Mouse (Mus musculus) stomach, embryonic 15.5 days (tissue): ENCODE measurements at regions not wholly inside any gene's neighbourhood (a gene's known extent, or its start where the extent isn't known, plus 50 kb on each side); places are given as distances from the start of the nearest gene placed in this dataset.

ENCODE experiments used
- ATAC-seq: fragments of 200-750 bp; cut with Nextera tagmentation; 2 replicates; pipeline ENCODE4 v1.8.0; 2017; ENCODE audit warnings: low read depth, moderate number of reproducible peaks, moderate TSS enrichment; ENCODE audit not compliant: insufficient read depth, low FRiP score
- H3K27ac ChIP-seq: fragments of 300-500 bp; sonication (generic); 2 replicates; pipeline ENCODE4 v1.5.1; 2015; ENCODE audit warnings: mild to moderate bottlenecking, inconsistent platforms
- H3K27me3 ChIP-seq: fragments of 300-500 bp; sonication (generic); replicated peaks from 2 replicates; pipeline ENCODE4 v1.6.1; 2015; ENCODE audit warnings: inconsistent platforms
- H3K36me3 ChIP-seq: fragments of 300-500 bp; sonication (generic); 2 replicates; pipeline ENCODE4 v1.6.1; 2015; ENCODE audit warnings: inconsistent platforms
- H3K4me1 ChIP-seq: fragments of 300-500 bp; sonication (generic); 2 replicates; pipeline ENCODE4 v1.6.1; 2015; ENCODE audit warnings: inconsistent platforms
- H3K4me2 ChIP-seq: fragments of 300-500 bp; sonication (generic); 2 replicates; pipeline ENCODE4 v1.6.1; 2015; ENCODE audit warnings: mild to moderate bottlenecking, inconsistent platforms
- H3K4me3 ChIP-seq: fragments of 300-500 bp; sonication (generic); replicated peaks from 2 replicates; pipeline ENCODE4 v1.5.1; 2015; ENCODE audit warnings: inconsistent platforms
- H3K9ac ChIP-seq: fragments of 300-500 bp; sonication (generic); 2 replicates; pipeline ENCODE4 v1.6.1; 2015; ENCODE audit warnings: inconsistent platforms
- H3K9me3 ChIP-seq: fragments of 300-500 bp; sonication (generic); 2 replicates; pipeline ENCODE4 v1.6.1; 2016; ENCODE audit warnings: inconsistent platforms
- WGBS: fragments of 180-500 bp; shearing (Covaris S2); methylation state at CpG from one replicate; pipeline ENCODE4 v1.1.7; 2015; 5-methylcytosine and 5-hydroxymethylcytosine counted together

- Histone ChIP-seq H3K4me2 (no peak overlapping the region), H3K9me3 (no peaks in the 10 kb centered on the region), H3K9ac (no peak overlapping the region), H3K27me3 (no peaks in the 10 kb centered on the region), H3K4me1 (no peaks in the 10 kb centered on the region), H3K4me3 (no peak overlapping the region), H3K27ac (no peak overlapping the region), H3K36me3 (no peaks in the 10 kb centered on the region)
- no peak for ATAC-seq
- 79% methylated on average over 2 of the region's 2 CpGs for WGBS
These were observed 98.8 kb upstream of the Vash1 start for GRCm38 (mm10) chr12:86579716-86580115.

DNA sequence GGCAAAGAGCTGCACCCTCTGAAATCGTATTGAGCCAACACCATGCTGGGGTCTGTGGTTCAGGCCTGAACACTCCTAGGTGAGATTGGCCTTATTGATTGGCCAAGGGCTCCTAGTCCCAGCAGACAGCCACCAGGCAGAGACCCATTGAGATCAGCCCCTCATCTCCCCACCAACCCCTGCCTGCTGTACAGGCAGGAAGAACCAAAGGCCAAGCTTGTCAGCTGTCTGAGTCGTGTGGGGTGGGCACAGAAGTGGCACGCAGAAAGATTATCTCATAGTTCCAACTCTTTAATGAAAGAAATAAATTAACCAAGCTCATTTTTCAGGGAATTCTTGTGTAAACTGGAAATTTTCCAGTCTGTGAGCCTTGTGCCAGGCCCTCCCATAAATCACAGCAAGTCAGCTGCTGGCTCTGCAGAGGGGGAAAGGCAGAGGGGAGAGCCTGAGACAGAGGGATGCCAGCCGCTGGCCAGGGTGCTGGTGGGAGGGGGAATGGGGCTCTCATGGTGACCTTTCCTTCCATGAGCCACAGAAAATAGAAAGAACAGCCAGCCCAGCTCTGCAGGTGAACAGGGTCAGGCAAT, 98.3 kb upstream of the Vash1 start:
- Histone ChIP-seq H3K9ac (no peak overlapping the region), H3K4me2 (no peak overlapping the region)

DNA sequence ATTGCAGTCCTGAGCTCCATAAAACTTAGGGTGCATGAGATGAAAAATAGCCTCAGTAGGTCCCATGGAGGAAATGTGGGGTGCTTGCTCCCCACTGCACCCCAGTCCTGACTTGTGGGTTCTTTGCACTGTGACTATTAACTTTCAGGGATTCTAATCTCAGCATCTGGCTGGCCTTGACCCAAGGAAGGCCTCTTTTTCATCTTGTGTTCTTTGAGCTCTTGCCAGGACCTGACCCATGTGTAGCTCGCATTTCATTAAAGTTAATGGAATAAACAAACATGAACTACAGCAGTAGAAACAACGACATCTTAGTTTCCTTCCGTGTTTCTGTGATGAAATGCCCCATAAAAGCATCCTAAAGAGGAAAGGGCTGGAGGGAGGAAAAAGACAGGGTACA, 96.4 kb upstream of the Vash1 start:
- no peak overlapping the region for H3K4me2 ChIP-seq
- ATAC-seq = no peak
- WGBS = 50% methylated on average over 3 of the region's 3 CpGs
- H3K27me3 ChIP-seq = no peaks in the 10 kb centered on the region
- no peaks in the 10 kb centered on the region for H3K4me1 ChIP-seq
- no peak overlapping the region for H3K27ac ChIP-seq
- no peak overlapping the region for H3K4me3 ChIP-seq
- H3K36me3 ChIP-seq = no peaks in the 10 kb centered on the region
- no peak overlapping the region for H3K9ac ChIP-seq
- H3K9me3 ChIP-seq = no peaks in the 10 kb centered on the region

More for the DNA sequence above, 98.3 kb upstream of the Vash1 start:
- Histone ChIP-seq H3K27me3 (no peaks in the 10 kb centered on the region), H3K27ac (no peak overlapping the region), H3K9me3 (no peaks in the 10 kb centered on the region), H3K4me3 (no peak overlapping the region), H3K4me1 (no peaks in the 10 kb centered on the region), H3K36me3 (no peaks in the 10 kb centered on the region)
- no peak for ATAC-seq
- 50% methylated on average over 4 of the region's 4 CpGs for WGBS

- Histone ChIP-seq H3K4me1 (no peaks in the 10 kb centered on the region), H3K9me3 (no peaks in the 10 kb centered on the region), H3K9ac (no peak overlapping the region), H3K27me3 (no peaks in the 10 kb centered on the region), H3K4me2 (no peak overlapping the region), H3K27ac (no peak overlapping the region), H3K36me3 (no peaks in the 10 kb centered on the region), H3K4me3 (no peak overlapping the region)
- WGBS = 75% methylated on average over 6 of the region's 6 CpGs
- ATAC-seq = no peak
These were observed 90.5 kb upstream of the Vash1 start for GRCm38 (mm10) chr12:86588010-86588409.

GRCm38 (mm10) chr12:86592509-86592908, 86.0 kb upstream of the Vash1 start:
- no peak for ATAC-seq
- Histone ChIP-seq H3K9me3 (no peaks in the 10 kb centered on the region), H3K27me3 (no peaks in the 10 kb centered on the region), H3K36me3 (no peaks in the 10 kb centered on the region), H3K9ac (no peak overlapping the region), H3K4me3 (no peak overlapping the region), H3K27ac (no peak overlapping the region), H3K4me2 (no peak overlapping the region), H3K4me1 (no peaks in the 10 kb centered on the region)
- 38% methylated on average over 7 of the region's 7 CpGs for WGBS

- no peak overlapping the region for H3K27ac ChIP-seq
- H3K9me3 ChIP-seq = no peaks in the 10 kb centered on the region
- H3K9ac ChIP-seq = no peak overlapping the region
- H3K36me3 ChIP-seq = no peaks in the 10 kb centered on the region
- no peaks in the 10 kb centered on the region for H3K27me3 ChIP-seq
- H3K4me2 ChIP-seq = no peak overlapping the region
- no peak overlapping the region for H3K4me3 ChIP-seq
- no peak for ATAC-seq
- H3K4me1 ChIP-seq = no peaks in the 10 kb centered on the region
- 76% methylated on average over 11 of the region's 11 CpGs for WGBS
These were observed 83.9 kb upstream of the Vash1 start for GRCm38 (mm10) chr12:86594647-86595046.

DNA sequence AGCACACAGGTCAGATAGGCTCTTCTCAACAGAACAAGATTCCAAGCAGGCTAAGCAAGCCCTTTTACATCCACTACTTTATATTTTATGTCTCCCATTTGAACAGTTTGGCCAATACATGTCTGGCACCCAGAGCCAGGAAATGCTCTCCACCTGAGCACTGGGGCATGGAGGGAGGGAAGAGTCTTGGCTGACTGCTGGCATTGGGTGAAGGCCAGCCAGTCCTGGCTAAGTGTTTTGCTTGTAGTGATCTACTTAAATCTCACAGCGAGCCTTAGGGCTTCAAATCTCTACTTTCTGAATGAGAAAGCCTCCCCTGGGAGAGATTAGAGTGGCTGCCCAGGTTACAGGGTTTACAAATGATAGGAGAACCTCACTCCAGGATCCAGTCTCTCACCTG, 78.5 kb upstream of the Vash1 start:
- H3K36me3 ChIP-seq = no peaks in the 10 kb centered on the region
- no peaks in the 10 kb centered on the region for H3K27me3 ChIP-seq
- no peaks in the 10 kb centered on the region for H3K4me1 ChIP-seq
- H3K9ac ChIP-seq = no peak overlapping the region
- no peak overlapping the region for H3K27ac ChIP-seq
- no peak overlapping the region for H3K4me2 ChIP-seq
- no peak for ATAC-seq
- WGBS = 28% methylated on average over 1 of the region's 1 CpGs
- no peaks in the 10 kb centered on the region for H3K9me3 ChIP-seq
- H3K4me3 ChIP-seq = no peak overlapping the region

GRCm38 (mm10) chr12:86603521-86603920, 75.0 kb upstream of the Vash1 start:
- no peaks in the 10 kb centered on the region for H3K4me1 ChIP-seq
- WGBS = 84% methylated on average over 5 of the region's 5 CpGs
- no peak for ATAC-seq
- H3K4me3 ChIP-seq = no peak overlapping the region
- H3K36me3 ChIP-seq = no peaks in the 10 kb centered on the region
- no peak overlapping the region for H3K4me2 ChIP-seq
- no peaks in the 10 kb centered on the region for H3K27me3 ChIP-seq
- no peak overlapping the region for H3K9ac ChIP-seq
- no peak overlapping the region for H3K27ac ChIP-seq
- no peaks in the 10 kb centered on the region for H3K9me3 ChIP-seq

GRCm38 (mm10) chr12:86612431-86613040, 66.0 kb upstream of the Vash1 start:
- Histone ChIP-seq H3K27ac (no peak overlapping the region), H3K9ac (no peak overlapping the region), H3K27me3 (no peaks in the 10 kb centered on the region), H3K4me1 (no peaks in the 10 kb centered on the region), H3K4me3 (no peak overlapping the region), H3K4me2 (no peak overlapping the region), H3K9me3 (no peaks in the 10 kb centered on the region), H3K36me3 (no peaks in the 10 kb centered on the region)
- 58% methylated on average over 9 of the region's 9 CpGs for WGBS
- ATAC-seq = 0 out of 2 replicates have a peak, but pooled peaks have one; percentile 18

GRCm38 (mm10) chr12:86614156-86614555, 64.3 kb upstream of the Vash1 start:
- Histone ChIP-seq H3K4me3 (no peak overlapping the region), H3K27ac (no peak overlapping the region), H3K9ac (no peak overlapping the region), H3K27me3 (no peaks in the 10 kb centered on the region), H3K4me2 (no peak overlapping the region), H3K36me3 (no peaks in the 10 kb centered on the region), H3K9me3 (no peaks in the 10 kb centered on the region), H3K4me1 (no peaks in the 10 kb centered on the region)
- 29% methylated on average over 2 of the region's 2 CpGs for WGBS
- no peak for ATAC-seq

- no peak overlapping the region for H3K4me3 ChIP-seq
- WGBS = 78% methylated on average over 3 of the region's 3 CpGs
These were observed 62.2 kb upstream of the Vash1 start for GRCm38 (mm10) chr12:86616327-86616726.

DNA sequence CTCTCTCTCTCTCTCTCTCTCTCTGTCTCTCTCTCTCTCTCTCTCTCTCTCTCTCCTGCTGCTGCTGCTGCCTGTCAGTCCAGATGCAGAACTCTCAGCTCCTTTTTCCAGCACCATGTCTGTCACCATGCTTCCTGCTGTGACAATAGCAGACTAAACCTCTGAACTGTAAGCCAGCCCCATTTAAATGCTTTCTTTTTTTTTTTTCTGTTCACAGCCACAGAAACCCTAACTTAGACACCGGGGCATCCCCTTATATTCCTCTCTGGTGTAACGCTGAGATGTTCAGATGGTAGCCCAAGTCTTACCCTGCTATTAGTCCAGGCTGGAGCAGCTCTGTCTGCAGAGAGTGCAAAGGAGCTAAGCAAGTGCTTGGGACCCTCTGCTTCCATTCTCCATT, 54.3 kb upstream of the Vash1 start:
- Histone ChIP-seq H3K36me3 (no peaks in the 10 kb centered on the region), H3K27me3 (no peaks in the 10 kb centered on the region), H3K4me1 (no peaks in the 10 kb centered on the region), H3K9ac (no peak overlapping the region), H3K4me2 (no peak overlapping the region), H3K9me3 (no peaks in the 10 kb centered on the region), H3K27ac (no peak overlapping the region), H3K4me3 (no peak overlapping the region)
- WGBS = 82% methylated on average over 2 of the region's 2 CpGs
- no peak for ATAC-seq

More at GRCm38 (mm10) chr12:86616327-86616726, 62.2 kb upstream of the Vash1 start:
- Histone ChIP-seq H3K27ac (no peak overlapping the region), H3K36me3 (no peaks in the 10 kb centered on the region), H3K9ac (no peak overlapping the region), H3K4me2 (no peak overlapping the region), H3K4me1 (no peaks in the 10 kb centered on the region), H3K9me3 (no peaks in the 10 kb centered on the region), H3K27me3 (no peaks in the 10 kb centered on the region)
- no peak for ATAC-seq

GRCm38 (mm10) chr12:86626684-86627083, 51.8 kb upstream of the Vash1 start:
- Histone ChIP-seq H3K9ac (no peak overlapping the region), H3K4me3 (no peak overlapping the region), H3K4me1 (no peaks in the 10 kb centered on the region), H3K4me2 (no peak overlapping the region), H3K9me3 (no peaks in the 10 kb centered on the region), H3K27ac (no peak overlapping the region), H3K27me3 (no peaks in the 10 kb centered on the region), H3K36me3 (no peaks in the 10 kb centered on the region)
- WGBS = 59% methylated on average over 3 of the region's 3 CpGs
- no peak for ATAC-seq
